Mouse (Mus musculus) lung, adult 2 months (tissue): ENCODE measurements around the gene Banp.

Experiments used
- CTCF ChIP-seq: fragments of 200-500 bp; IDR thresholded peaks from 2 replicates; pipeline ENCODE4 v1.5.1; 2011; ENCODE audit warnings: mild to moderate bottlenecking, low read length, control low read depth; ENCODE audit not compliant: insufficient read depth
- POLR2A ChIP-seq: fragments of 200-500 bp; IDR thresholded peaks from 2 replicates; pipeline ENCODE4 v1.6.1; 2011; ENCODE audit warnings: low read depth, mild to moderate bottlenecking, control low read depth, low read length, borderline replicate concordance; ENCODE audit errors: extremely low read depth

- TF ChIP-seq CTCF, result no peak
- no peak for TF ChIP-seq POLR2A
Measured at GRCm38 (mm10) chr8:122001339-122002115, 52.0 kb downstream of the Banp start.
